Mouse (Mus musculus) embryonic facial prominence, embryonic 11.5 days (tissue): ENCODE results near the gene Fars2. TPM values are rescaled to one million over a fixed set of nuclear protein-coding genes. Genes with fewer than 3 reads are reported as not detected.

Experiments
- ATAC-seq: fragments of 200-750 bp; cut with Nextera tagmentation; replicated peaks from 2 replicates; pipeline ENCODE4 v1.8.0; 2017; ENCODE audit warnings: low read depth; ENCODE audit not compliant: insufficient number of reproducible peaks, low FRiP score, low TSS enrichment
- DNase-seq: peaks from one replicate; pipeline ENCODE4 v3.0.0-alpha.2; 2015; ENCODE audit warnings: low spot score
- H3K27ac ChIP-seq: fragments of 300-500 bp; sonication (generic); replicated peaks from 2 replicates; pipeline ENCODE4 v1.5.1; 2014; ENCODE audit warnings: mild to moderate bottlenecking, low read depth, low read length, control low read depth
- H3K27me3 ChIP-seq: fragments of 300-500 bp; sonication (generic); 2 replicates; pipeline ENCODE4 v1.6.1; 2014; ENCODE audit warnings: mild to moderate bottlenecking, low read length, moderate library complexity, mixed read lengths; ENCODE audit not compliant: control insufficient read depth, insufficient read depth
- H3K36me3 ChIP-seq: fragments of 300-500 bp; sonication (generic); replicated peaks from 2 replicates; pipeline ENCODE4 v1.6.1; 2014; ENCODE audit warnings: low read depth, mild to moderate bottlenecking, low read length, moderate library complexity, mixed read lengths; ENCODE audit not compliant: control insufficient read depth, insufficient read depth
- H3K4me1 ChIP-seq: fragments of 300-500 bp; sonication (generic); 2 replicates; pipeline ENCODE4 v1.6.1; 2014; ENCODE audit warnings: low read length, mixed read lengths; ENCODE audit not compliant: control insufficient read depth, insufficient read depth
- H3K4me2 ChIP-seq: fragments of 300-500 bp; sonication (generic); 2 replicates; pipeline ENCODE4 v1.6.1; 2014; ENCODE audit warnings: low read depth, mild to moderate bottlenecking, control low read depth, low read length, moderate library complexity
- H3K4me3 ChIP-seq: fragments of 300-500 bp; sonication (generic); 2 replicates; pipeline ENCODE4 v1.5.1; 2014; ENCODE audit warnings: low read depth, low read length, control low read depth
- H3K9ac ChIP-seq: fragments of 300-500 bp; sonication (generic); replicated peaks from 2 replicates; pipeline ENCODE4 v1.6.1; 2014; ENCODE audit warnings: mild to moderate bottlenecking, control low read depth, low read length
- H3K9me3 ChIP-seq: fragments of 300-500 bp; sonication (generic); replicated peaks from 2 replicates; pipeline ENCODE4 v1.6.1; 2016; ENCODE audit warnings: mild to moderate bottlenecking, low read length, inconsistent platforms, mixed read lengths; ENCODE audit not compliant: control insufficient read depth
- WGBS: fragments of 180-500 bp; shearing (Covaris S2); extraction: QIAGEN DNeasy Blood & Tissue Kit; methylation state at CpG from one replicate; pipeline ENCODE4 v1.1.7; 2014; 5-methylcytosine and 5-hydroxymethylcytosine counted together
- polyA plus RNA-seq: library from polyadenylated mRNA; unstranded; fragments of >200 nt; fragmentation: Nextera tagmentation; extraction: Ambion mirVana; gene quantifications from 2 replicates; pipeline ENCODE4 v1.2.1, GENCODE M21; 2014

The Fars2 gene
- polyA plus RNA-seq, 1 experiment from 2014 or later = 28.1 TPM

- H3K27ac ChIP-seq = no peak overlapping the region
- WGBS = 67% methylated on average over 8 of the region's 8 CpGs
- no peak overlapping the region for H3K9ac ChIP-seq
- H3K36me3 ChIP-seq = no peaks in the 10 kb centered on the region
- H3K4me2 ChIP-seq = no peak overlapping the region
- H3K27me3 ChIP-seq = no peaks in the 10 kb centered on the region
- ATAC-seq (no peak), DNase-seq (no peak)
- H3K9me3 ChIP-seq = no peaks in the 10 kb centered on the region
- H3K4me3 ChIP-seq = no peak overlapping the region
- H3K4me1 ChIP-seq = no peaks in the 10 kb centered on the region
Measured at GRCm38 (mm10) chr13:36528223-36528895, 411.1 kb downstream of the Fars2 start.

- peak; percentile 55; the same call in 1 of the 2 replicates for ATAC-seq
- no peaks in the 10 kb centered on the region for H3K36me3 ChIP-seq
- WGBS = 69% methylated on average over 5 of the region's 5 CpGs
- H3K27me3 ChIP-seq = no peaks in the 10 kb centered on the region
- no peak overlapping the region for H3K9ac ChIP-seq
- no peaks in the 10 kb centered on the region for H3K4me1 ChIP-seq
- peak; percentile 59 for DNase-seq
- no peak overlapping the region for H3K27ac ChIP-seq
- H3K4me3 ChIP-seq = no peak overlapping the region
- H3K4me2 ChIP-seq = no peak overlapping the region
- no peaks in the 10 kb centered on the region for H3K9me3 ChIP-seq
Measured at GRCm38 (mm10) chr13:36529467-36530039, 412.3 kb downstream of the Fars2 start.

- Histone ChIP-seq H3K4me1 (no peaks in the 10 kb centered on the region), H3K36me3 (no peaks in the 10 kb centered on the region), H3K4me3 (no peak overlapping the region), H3K9me3 (no peaks in the 10 kb centered on the region), H3K4me2 (no peak overlapping the region), H3K27ac (no peak overlapping the region), H3K27me3 (no peaks in the 10 kb centered on the region), H3K9ac (no peak overlapping the region)
- DNase-seq (no peak), ATAC-seq (no peak)
- WGBS = 100% methylated on average over 1 of the region's 1 CpGs
Measured at GRCm38 (mm10) chr13:36530852-36531251, 413.6 kb downstream of the Fars2 start.

- no peak overlapping the region for H3K4me2 ChIP-seq
- H3K4me3 ChIP-seq = no peak overlapping the region
- WGBS = 86% methylated on average over 3 of the region's 3 CpGs
- H3K9ac ChIP-seq = no peak overlapping the region
- ATAC-seq (no peak), DNase-seq (no peak)
- H3K4me1 ChIP-seq = no peaks in the 10 kb centered on the region
- no peaks in the 10 kb centered on the region for H3K9me3 ChIP-seq
- no peaks in the 10 kb centered on the region for H3K27me3 ChIP-seq
- H3K36me3 ChIP-seq = no peaks in the 10 kb centered on the region
- H3K27ac ChIP-seq = no peak overlapping the region
Measured at GRCm38 (mm10) chr13:36531893-36532292, 414.7 kb downstream of the Fars2 start.

- WGBS = 95% methylated on average over 5 of the region's 5 CpGs
- ATAC-seq = no peak
- Histone ChIP-seq H3K9ac (no peak overlapping the region), H3K4me3 (no peak overlapping the region), H3K9me3 (no peaks in the 10 kb centered on the region), H3K4me1 (no peaks in the 10 kb centered on the region), H3K36me3 (no peaks in the 10 kb centered on the region), H3K27ac (no peak overlapping the region), H3K4me2 (no peak overlapping the region), H3K27me3 (no peaks in the 10 kb centered on the region)
- no peak for DNase-seq
Measured at GRCm38 (mm10) chr13:36533071-36533470, 415.9 kb downstream of the Fars2 start.

- DNase-seq (no peak), ATAC-seq (no peak)
- Histone ChIP-seq H3K4me1 (no peaks in the 10 kb centered on the region), H3K4me3 (no peak overlapping the region), H3K4me2 (no peak overlapping the region), H3K9ac (no peak overlapping the region), H3K27me3 (no peaks in the 10 kb centered on the region), H3K36me3 (no peaks in the 10 kb centered on the region), H3K27ac (no peak overlapping the region), H3K9me3 (no peaks in the 10 kb centered on the region)
- WGBS = 86% methylated on average over 7 of the region's 7 CpGs
Measured at GRCm38 (mm10) chr13:36533518-36533917, 416.3 kb downstream of the Fars2 start.

GRCm38 (mm10) chr13:36533966-36534540 is 416.8 kb downstream of the Fars2 start:
- WGBS = 81% methylated on average over 8 of the region's 8 CpGs

GRCm38 (mm10) chr13:36537580-36537979 is 420.4 kb downstream of the Fars2 start:
- no peak overlapping the region for H3K27ac ChIP-seq
- ATAC-seq (0 out of 2 replicates have a peak, but pooled peaks have one; percentile 53), DNase-seq (peak; percentile 23)
- 60% methylated on average over 3 of the region's 3 CpGs for WGBS
- H3K9me3 ChIP-seq = no peaks in the 10 kb centered on the region
- H3K27me3 ChIP-seq = no peaks in the 10 kb centered on the region
- H3K4me2 ChIP-seq = no peak overlapping the region
- H3K36me3 ChIP-seq = no peaks in the 10 kb centered on the region
- H3K9ac ChIP-seq = no peak overlapping the region
- no peak overlapping the region for H3K4me3 ChIP-seq
- no peaks in the 10 kb centered on the region for H3K4me1 ChIP-seq

More at GRCm38 (mm10) chr13:36533966-36534540, 416.8 kb downstream of the Fars2 start:
- ATAC-seq (no peak), DNase-seq (no peak)
- H3K4me1 ChIP-seq = no peaks in the 10 kb centered on the region
- no peaks in the 10 kb centered on the region for H3K36me3 ChIP-seq
- H3K4me2 ChIP-seq = no peak overlapping the region
- H3K27ac ChIP-seq = no peak overlapping the region
- H3K27me3 ChIP-seq = no peaks in the 10 kb centered on the region
- H3K4me3 ChIP-seq = no peak overlapping the region
- no peaks in the 10 kb centered on the region for H3K9me3 ChIP-seq
- no peak overlapping the region for H3K9ac ChIP-seq
